Mouse (Mus musculus) heart, embryonic 14.5 days (tissue): Measurements from ENCODE around the gene Ank3. TPM values are rescaled to one million over a fixed set of nuclear protein-coding genes. Genes with fewer than 3 reads are reported as not detected.

ENCODE experiments used
- ATAC-seq: fragments of 200-750 bp; cut with Nextera tagmentation; 2 replicates; pipeline ENCODE4 v1.8.0; 2017; ENCODE audit warnings: low read depth, moderate TSS enrichment; ENCODE audit not compliant: insufficient number of reproducible peaks, insufficient read depth, low FRiP score
- H3K27ac ChIP-seq, 2 experiments: fragments of 200-500 bp in 1 of 2; fragments of 300-500 bp in 1 of 2; sonication (generic) in 1 of 2; replicated peaks in 1 of 2; 2 replicates each; pipeline ENCODE4 v1.5.1; 2012 to 2014; ENCODE audit warnings: low read depth in 2 of 2, low read length in 2 of 2, control low read depth in 1 of 2, mild to moderate bottlenecking in 1 of 2, mixed read lengths in 1 of 2; ENCODE audit not compliant: control insufficient read depth in 1 of 2, insufficient read depth in 1 of 2
- H3K27me3 ChIP-seq: fragments of 300-500 bp; sonication (generic); 2 replicates; pipeline ENCODE4 v1.6.1; 2014; ENCODE audit warnings: mild to moderate bottlenecking, low read length, control low read depth; ENCODE audit not compliant: control insufficient read depth, insufficient read depth
- H3K36me3 ChIP-seq: fragments of 300-500 bp; sonication (generic); 2 replicates; pipeline ENCODE4 v1.6.1; 2014; ENCODE audit warnings: mild to moderate bottlenecking, control low read depth, low read length, mixed read lengths; ENCODE audit not compliant: control insufficient read depth, insufficient read depth
- H3K4me1 ChIP-seq, 2 experiments: fragments of 200-500 bp in 1 of 2; fragments of 300-500 bp in 1 of 2; sonication (generic) in 1 of 2; 2 replicates each; pipeline ENCODE4 v1.6.1; 2012 to 2014; ENCODE audit warnings: low read length in 2 of 2, control low read depth in 1 of 2, mixed read lengths in 1 of 2; ENCODE audit not compliant: control insufficient read depth in 2 of 2, insufficient read depth in 2 of 2
- H3K4me2 ChIP-seq: fragments of 300-500 bp; sonication (generic); 2 replicates; pipeline ENCODE4 v1.6.1; 2014; ENCODE audit warnings: mild to moderate bottlenecking, low read length
- H3K4me3 ChIP-seq, 2 experiments: fragments of 200-500 bp in 1 of 2; fragments of 300-500 bp in 1 of 2; sonication (generic) in 1 of 2; 2 replicates each; pipeline ENCODE4 v1.5.1; 2012 to 2014; ENCODE audit warnings: low read length in 2 of 2, mild to moderate bottlenecking in 2 of 2, control low read depth in 1 of 2, low read depth in 1 of 2, moderate library complexity in 1 of 2; ENCODE audit not compliant: control insufficient read depth in 1 of 2, insufficient read depth in 1 of 2
- H3K9ac ChIP-seq: fragments of 300-500 bp; sonication (generic); 2 replicates; pipeline ENCODE4 v1.6.1; 2014; ENCODE audit warnings: mild to moderate bottlenecking, low read length
- H3K9me3 ChIP-seq: fragments of 300-500 bp; sonication (generic); 2 replicates; pipeline ENCODE4 v1.6.1; 2016; ENCODE audit warnings: low read length, control low read depth; ENCODE audit not compliant: control insufficient read depth
- WGBS: fragments of 180-500 bp; shearing (Covaris S2); extraction: QIAGEN DNeasy Blood & Tissue Kit; methylation state at CpG from one replicate; pipeline ENCODE4 v1.1.7; 2014; 5-methylcytosine and 5-hydroxymethylcytosine counted together
- polyA plus RNA-seq: library from polyadenylated mRNA; unstranded; fragments of >200 nt; fragmentation: Nextera tagmentation; extraction: Ambion mirVana; gene quantifications from 2 replicates; pipeline ENCODE4 v1.2.1, GENCODE M21; 2014

Ank3 gene
- polyA plus RNA-seq, 1 experiment from 2014 or later, result 43.2 TPM

GRCm38 (mm10) chr10:69981386-69982097 is 583.0 kb downstream of the Ank3 start:
- no peaks in the 10 kb centered on the region for H3K27me3 ChIP-seq
- H3K9me3 ChIP-seq, result no peaks in the 10 kb centered on the region
- WGBS, result 55% methylated on average over 21 of the region's 21 CpGs
- H3K9ac ChIP-seq, result no peak overlapping the region
- H3K4me3 ChIP-seq, result no peak overlapping the region
- H3K4me2 ChIP-seq, result peak overlapping the region; percentile 6; the same call in 1 of the 2 replicates
- no peaks in the 10 kb centered on the region for H3K4me1 ChIP-seq
- H3K36me3 ChIP-seq, result peaks cover 77% of the 10 kb centered on the region
- no peak for ATAC-seq
- H3K27ac ChIP-seq, result no peak overlapping the region

- Histone ChIP-seq H3K4me2 (no peak overlapping the region), H3K4me3 (no peak overlapping the region), H3K4me1 (no peaks in the 10 kb centered on the region), H3K36me3 (peaks cover 77% of the 10 kb centered on the region), H3K27ac (no peak overlapping the region), H3K9me3 (no peaks in the 10 kb centered on the region), H3K9ac (no peak overlapping the region), H3K27me3 (no peaks in the 10 kb centered on the region)
- no peak for ATAC-seq
- WGBS, result 94% methylated on average over 4 of the region's 4 CpGs
Measured at GRCm38 (mm10) chr10:69982701-69983100, 584.1 kb downstream of the Ank3 start.

- 90% methylated on average over 11 of the region's 11 CpGs for WGBS
- H3K36me3 ChIP-seq, result peaks cover 77% of the 10 kb centered on the region
- H3K9me3 ChIP-seq, result 0 out of 2 replicates have a peak, but pooled peaks cover 4% of the 10 kb centered on the region
Measured at GRCm38 (mm10) chr10:69987496-69987895, 588.9 kb downstream of the Ank3 start.

GRCm38 (mm10) chr10:69997082-69997481 is 598.5 kb downstream of the Ank3 start:
- no peak overlapping the region for H3K4me2 ChIP-seq
- H3K27me3 ChIP-seq, result no peaks in the 10 kb centered on the region
- H3K4me3 ChIP-seq, result no peak overlapping the region
- 73% methylated on average over 8 of the region's 8 CpGs for WGBS
- no peaks in the 10 kb centered on the region for H3K4me1 ChIP-seq
- H3K9ac ChIP-seq, result no peak overlapping the region
- H3K36me3 ChIP-seq, result peaks cover 65% of the 10 kb centered on the region
- peaks cover 5% of the 10 kb centered on the region; the same call in 1 of the 2 replicates for H3K9me3 ChIP-seq
- no peak for ATAC-seq
- H3K27ac ChIP-seq, result no peak overlapping the region

More at GRCm38 (mm10) chr10:69987496-69987895, 588.9 kb downstream of the Ank3 start:
- H3K9ac ChIP-seq, result no peak overlapping the region
- H3K4me3 ChIP-seq, result no peak overlapping the region
- no peak overlapping the region for H3K27ac ChIP-seq
- no peak overlapping the region for H3K4me2 ChIP-seq
- ATAC-seq, result no peak
- H3K27me3 ChIP-seq, result no peaks in the 10 kb centered on the region
- no peaks in the 10 kb centered on the region for H3K4me1 ChIP-seq

GRCm38 (mm10) chr10:70004058-70004457 is 605.5 kb downstream of the Ank3 start:
- Histone ChIP-seq H3K9ac (no peak overlapping the region), H3K4me3 (no peak overlapping the region), H3K27ac (no peak overlapping the region), H3K36me3 (peaks cover 73% of the 10 kb centered on the region), H3K4me2 (no peak overlapping the region), H3K27me3 (no peaks in the 10 kb centered on the region), H3K4me1 (no peaks in the 10 kb centered on the region), H3K9me3 (no peaks in the 10 kb centered on the region)
- 91% methylated on average over 5 of the region's 5 CpGs for WGBS
- no peak for ATAC-seq

- H3K4me3 ChIP-seq, result no peak overlapping the region
- no peak overlapping the region for H3K27ac ChIP-seq
- H3K36me3 ChIP-seq, result peaks cover 69% of the 10 kb centered on the region
- H3K4me1 ChIP-seq, result no peaks in the 10 kb centered on the region
- ATAC-seq, result no peak
- 93% methylated on average over 15 of the region's 15 CpGs for WGBS
- no peak overlapping the region for H3K4me2 ChIP-seq
- H3K9me3 ChIP-seq, result no peaks in the 10 kb centered on the region
- no peaks in the 10 kb centered on the region for H3K27me3 ChIP-seq
- no peak overlapping the region for H3K9ac ChIP-seq
Measured at GRCm38 (mm10) chr10:70004831-70005230, 606.3 kb downstream of the Ank3 start.

- WGBS, result 83% methylated on average over 9 of the region's 9 CpGs
- ATAC-seq, result no peak
- no peaks in the 10 kb centered on the region for H3K9me3 ChIP-seq
- H3K27ac ChIP-seq, result no peak overlapping the region
- H3K36me3 ChIP-seq, result peaks cover 61% of the 10 kb centered on the region
- no peak overlapping the region for H3K4me3 ChIP-seq
- H3K4me2 ChIP-seq, result no peak overlapping the region
- H3K9ac ChIP-seq, result no peak overlapping the region
- H3K4me1 ChIP-seq, result no peaks in the 10 kb centered on the region
- H3K27me3 ChIP-seq, result no peaks in the 10 kb centered on the region
Measured at GRCm38 (mm10) chr10:70006380-70006779, 607.8 kb downstream of the Ank3 start.

GRCm38 (mm10) chr10:70011738-70012137 is 613.2 kb downstream of the Ank3 start:
- Histone ChIP-seq H3K4me2 (no peak overlapping the region), H3K27ac (no peak overlapping the region), H3K4me3 (no peak overlapping the region), H3K9ac (no peak overlapping the region), H3K27me3 (no peaks in the 10 kb centered on the region), H3K4me1 (peaks cover 0 to 9% of the 10 kb centered on the region in 2 experiments; a peak in 2 of 4 replicates), H3K9me3 (no peaks in the 10 kb centered on the region), H3K36me3 (peaks cover 55% of the 10 kb centered on the region)
- 55% methylated on average over 5 of the region's 5 CpGs for WGBS
- ATAC-seq, result no peak
